Mouse (Mus musculus) kidney, postnatal 36 days (tissue): ENCODE results near the gene Dppa2.
"Not testable (repeated sequence)": the region's sequence is repeated elsewhere in the genome, so short reads cannot be mapped to it uniquely, and the experiment has no call there.

Experiments
- DNase-seq, 2 experiments: peaks; one replicate each; pipeline ENCODE4 v3.0.0; 2021 to 2022; ENCODE audit warnings: mixed read lengths in 2 of 2

Gene Dppa2

GRCm38 (mm10) chr16:48303509-48303908 is at the start of gene Dppa2:
Gene Dppa2, plus strand, starts transcription at chr16:48303908.
- DNase-seq: no peak

GRCm38 (mm10) chr16:48254584-48254983 is 49.1 kb upstream of the Dppa2 start:
- no peak for DNase-seq

GRCm38 (mm10) chr16:48259519-48259918 is 44.2 kb upstream of the Dppa2 start:
- DNase-seq: no peak

DNA sequence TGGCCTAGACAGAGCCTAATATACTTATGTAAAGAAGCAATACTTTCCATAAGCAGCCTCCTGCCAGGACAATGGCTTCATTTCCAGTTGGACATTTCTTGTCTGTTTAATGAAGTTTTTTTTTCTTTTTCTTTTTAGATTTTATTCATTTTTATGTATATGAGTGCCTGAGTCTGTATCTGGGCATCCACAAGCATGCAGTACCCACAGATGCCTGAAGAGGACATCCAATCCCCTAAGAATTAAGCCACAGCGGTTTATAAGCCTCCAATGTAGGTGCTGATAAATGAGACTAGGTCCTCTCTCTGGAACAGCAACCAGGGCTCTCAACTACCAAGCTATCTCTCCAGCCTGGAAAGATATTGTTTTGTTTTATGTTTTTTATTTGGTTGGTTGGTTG is 40.8 kb upstream of the Dppa2 start:
- DNase-seq: no peak

GRCm38 (mm10) chr16:48265856-48266255 is 37.9 kb upstream of the Dppa2 start:
- no peak for DNase-seq

GRCm38 (mm10) chr16:48276940-48277339 is 26.8 kb upstream of the Dppa2 start:
- no peak for DNase-seq

- DNase-seq: no peak
Observed at GRCm38 (mm10) chr16:48280883-48281282, 22.8 kb upstream of the Dppa2 start.

DNA sequence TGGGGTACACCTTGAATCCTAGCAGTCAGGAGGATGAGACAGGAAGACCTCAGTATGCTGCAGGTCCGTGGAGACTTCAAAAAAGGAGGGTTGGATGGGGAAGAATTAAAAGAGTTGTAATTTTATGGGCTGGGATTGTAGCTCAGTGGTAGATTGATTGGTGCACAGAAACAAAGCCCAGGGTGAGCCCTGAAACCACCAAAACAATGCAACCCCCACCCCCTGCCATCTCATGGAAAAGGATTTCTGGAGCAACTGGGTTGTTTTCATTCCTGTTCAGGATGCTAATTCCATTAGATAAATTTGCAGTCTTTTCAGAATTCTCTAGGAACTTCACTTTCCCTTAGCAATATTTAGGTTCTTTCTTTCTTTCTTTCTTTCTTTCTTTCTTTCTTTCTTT is 20.9 kb upstream of the Dppa2 start:
- DNase-seq: no peak

GRCm38 (mm10) chr16:48283517-48283916 is 20.2 kb upstream of the Dppa2 start, which contains the start of gene Dppa4:
Gene Dppa4, plus strand, starts transcription at chr16:48283733.
- DNase-seq: no peak

DNA sequence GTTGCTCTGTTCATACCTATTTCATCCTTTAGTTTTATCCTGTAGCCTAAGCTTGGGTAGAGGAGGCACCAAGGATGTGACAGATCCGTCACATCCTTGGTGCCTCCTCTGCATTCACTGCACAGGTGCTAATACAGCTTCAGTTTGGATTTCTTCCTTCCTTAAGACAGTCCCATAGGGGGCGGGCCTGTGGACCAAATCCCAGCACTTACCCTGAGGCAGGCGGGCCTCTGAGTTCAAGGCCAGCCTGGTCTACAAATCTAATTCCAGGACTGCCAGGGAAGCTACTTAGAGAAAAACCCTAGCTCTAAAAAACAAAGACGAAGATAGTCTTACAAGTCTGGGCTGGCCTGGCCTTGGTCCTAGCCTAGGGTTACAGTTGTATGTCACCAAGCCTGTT is 18.2 kb upstream of the Dppa2 start:
- DNase-seq: no peak

GRCm38 (mm10) chr16:48297384-48298136 is 6.1 kb upstream of the Dppa2 start:
- DNase-seq: no peak

GRCm38 (mm10) chr16:48299884-48300283 is 3.8 kb upstream of the Dppa2 start:
- no peak for DNase-seq

GRCm38 (mm10) chr16:48303983-48304382 is 275 bp downstream of the Dppa2 start:
- DNase-seq: peak in 1 of 2 experiments; percentile 11

- DNase-seq: not testable (repeated sequence)
Observed at GRCm38 (mm10) chr16:48308916-48309315, 5.2 kb downstream of the Dppa2 start.

- DNase-seq: no peak
Observed at GRCm38 (mm10) chr16:48309912-48310630, 6.4 kb downstream of the Dppa2 start.

DNA sequence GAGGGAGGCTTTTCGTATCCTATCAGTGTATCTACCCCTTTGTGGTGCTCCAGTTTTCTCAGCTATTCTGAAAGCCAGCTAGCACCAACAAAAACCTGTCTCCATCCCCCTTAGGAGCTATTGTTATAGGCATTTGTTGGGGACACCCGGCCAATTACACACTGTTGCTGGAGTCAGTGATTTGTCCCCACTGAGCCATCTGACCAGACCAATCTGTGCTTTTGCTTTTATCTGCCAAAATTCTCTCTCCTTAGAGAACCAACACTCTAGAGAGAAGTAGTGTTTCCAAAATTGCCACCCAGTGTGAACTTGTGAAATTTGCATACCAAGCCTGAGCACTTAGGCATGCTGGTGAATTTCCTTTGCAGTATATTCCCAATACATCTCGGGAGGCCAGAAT is 11.6 kb downstream of the Dppa2 start:
- no peak for DNase-seq

DNA sequence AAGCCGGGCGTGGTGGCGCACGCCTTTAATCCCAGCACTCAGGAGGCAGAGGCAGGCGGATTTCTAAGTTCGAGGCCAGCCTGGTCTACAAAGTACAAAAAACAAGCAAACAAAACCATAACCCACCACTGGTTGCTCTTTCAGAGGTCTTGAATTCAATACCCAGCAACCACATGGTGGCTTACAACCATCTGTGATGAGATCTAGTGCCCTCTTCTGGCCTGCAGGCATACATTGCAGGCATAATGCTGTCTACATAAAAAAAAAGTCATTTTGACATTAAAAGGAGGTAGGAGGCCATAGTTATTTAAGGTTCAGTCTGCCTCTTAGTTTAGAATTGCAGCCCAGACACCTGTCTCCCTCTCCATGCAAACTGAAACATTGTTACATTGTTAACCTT is 17.1 kb downstream of the Dppa2 start:
- no peak for DNase-seq

DNA sequence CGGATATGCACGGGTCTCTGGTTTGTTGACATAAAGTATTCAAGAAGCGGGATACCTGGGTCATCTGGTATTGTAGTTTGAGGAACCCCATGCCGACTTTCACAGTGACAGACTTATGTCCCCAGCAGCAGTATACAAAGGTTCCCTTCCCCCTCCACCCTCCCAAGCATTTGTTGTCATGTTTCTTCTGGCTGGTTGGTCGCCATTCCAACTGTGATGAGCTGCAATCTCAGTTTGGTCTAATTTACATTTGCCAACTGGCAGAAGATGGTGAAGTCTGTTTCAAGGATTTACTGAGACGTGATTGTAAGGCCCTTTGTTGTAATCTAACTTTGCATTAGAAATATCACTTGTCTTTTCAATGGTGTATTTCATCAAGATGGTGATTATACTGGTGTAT is 19.4 kb downstream of the Dppa2 start:
- no peak for DNase-seq

DNA sequence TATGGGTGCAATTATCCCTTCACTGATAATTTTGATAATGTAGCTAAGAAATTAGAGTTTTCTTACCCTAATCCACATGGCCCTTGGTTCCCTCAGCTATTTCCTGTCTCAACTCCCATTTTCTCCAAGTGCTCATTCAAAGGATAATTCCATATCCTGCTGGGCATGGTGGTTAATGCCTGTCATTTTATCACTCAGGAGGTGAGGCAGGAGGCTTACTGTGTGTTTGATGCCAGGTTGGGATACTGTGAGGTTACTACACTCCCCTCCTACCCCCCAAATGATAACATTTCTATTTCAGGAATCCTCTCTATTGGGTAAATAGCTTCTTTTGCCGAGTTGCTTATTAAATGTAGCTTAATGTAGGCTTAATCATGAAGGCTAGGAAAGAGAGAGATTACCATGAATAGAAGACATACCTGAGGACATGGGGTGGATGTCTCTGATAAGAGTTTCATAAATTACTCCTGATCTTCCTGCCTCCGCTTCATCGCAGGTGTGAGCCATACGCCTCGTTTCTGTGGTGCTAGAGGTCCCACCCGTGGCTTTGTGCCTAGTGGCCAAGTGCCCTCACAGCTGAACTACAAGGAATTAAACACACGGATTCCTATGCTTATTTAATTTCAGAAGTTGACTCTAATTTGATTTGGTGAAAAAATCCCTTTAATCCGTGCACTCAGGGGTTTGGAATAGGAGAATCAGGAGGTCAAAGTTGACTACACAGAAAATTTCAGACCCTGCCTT is 20.1 kb downstream of the Dppa2 start:
- DNase-seq: no peak

GRCm38 (mm10) chr16:48326903-48327302 is 23.2 kb downstream of the Dppa2 start:
- peak in 1 of 2 experiments; percentile 4 for DNase-seq

DNA sequence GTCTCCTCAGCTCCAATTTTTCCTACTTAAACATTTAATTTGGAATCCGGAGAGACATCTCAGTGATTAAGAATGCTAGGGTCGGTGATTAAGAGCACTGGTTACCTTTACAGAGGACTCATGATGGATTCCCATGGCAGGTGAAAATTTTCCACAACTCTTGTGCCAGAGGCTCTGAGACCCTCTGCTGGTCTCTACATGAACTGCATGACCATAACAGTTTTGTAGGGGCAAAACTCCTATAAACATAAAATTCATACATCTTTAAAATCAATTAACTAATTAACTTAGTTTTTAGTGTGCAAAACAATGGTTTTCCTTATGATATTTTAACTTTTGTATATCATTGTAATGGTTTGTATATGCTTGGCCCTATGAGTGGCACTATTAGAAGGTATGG is 24.7 kb downstream of the Dppa2 start:
- no peak for DNase-seq

DNA sequence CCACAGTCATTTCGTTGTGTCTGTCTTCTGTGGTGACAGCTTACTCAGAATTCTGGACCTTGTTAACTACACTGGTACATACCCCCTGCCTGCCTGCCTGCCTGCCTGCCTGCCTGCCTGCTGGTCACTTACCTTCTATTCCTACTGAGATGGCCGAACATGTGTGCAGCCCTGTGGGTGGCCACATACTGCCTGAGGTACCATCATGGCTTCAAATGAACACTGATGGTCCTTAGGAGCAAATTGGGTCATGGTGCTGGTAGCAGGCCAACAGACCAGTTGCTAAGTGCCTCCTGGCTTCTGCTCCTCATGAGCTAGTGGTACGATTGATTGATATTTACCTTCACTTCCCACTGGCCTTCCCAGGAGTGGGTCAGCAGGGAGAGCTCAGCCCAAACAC is 28.1 kb downstream of the Dppa2 start:
- no peak for DNase-seq

- DNase-seq: no peak
Observed at GRCm38 (mm10) chr16:48335326-48335725, 31.6 kb downstream of the Dppa2 start.

DNA sequence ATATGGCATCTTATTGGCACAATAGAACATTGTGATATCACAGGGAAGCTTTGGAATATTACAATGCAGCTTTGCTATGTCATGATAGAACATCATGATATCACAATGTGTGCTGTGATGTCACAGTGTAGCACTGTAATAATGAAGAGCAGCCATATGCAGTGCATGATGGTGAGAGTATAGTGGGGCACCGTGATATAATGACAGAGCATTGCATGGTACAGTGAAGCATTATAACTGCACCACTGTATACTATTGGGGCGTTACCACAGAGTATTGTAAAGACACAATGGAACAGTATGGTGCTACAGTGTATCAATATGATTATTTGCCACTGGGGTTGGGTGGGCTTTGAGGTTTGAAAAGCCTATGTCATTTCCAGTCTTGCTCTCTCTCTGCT is 40.5 kb downstream of the Dppa2 start:
- DNase-seq: no peak
